Mouse (Mus musculus): Measurements from ENCODE around the gene Lrrc8c. TPM values are rescaled to one million over a fixed set of nuclear protein-coding genes. Genes with fewer than 3 reads are reported as not detected.

Lrrc8c gene
- total and polyA plus RNA-seq, 3 experiments, result 33.0 to 46.0 TPM; not detected in 1

- H3K27ac ChIP-seq (ENCODE audit: control insufficient read depth, low read depth, low read length), result peak overlapping the region; percentile 4; the same call in 1 of the 2 replicates
- peaks cover 0 to 21% of the 10 kb centered on the region in 2 experiments; a peak in 2 of 4 replicates for H3K36me3 ChIP-seq (ENCODE audit: control insufficient read depth in 1 of 2, insufficient read depth in 2 of 2, low read length in 2 of 2)
- H3K9me3 ChIP-seq (replicated peaks; ENCODE audit: insufficient read depth, low read length), result no peaks in the 10 kb centered on the region
- no peaks in the 10 kb centered on the region for H3K79me2 ChIP-seq (ENCODE audit: control insufficient read depth, insufficient read depth, low read length, poor library complexity)
- peak overlapping the region; percentile 23 for H3K9ac ChIP-seq (ENCODE audit: control insufficient read depth, low read depth, low read length, poor library complexity, severe bottlenecking)
- TF ChIP-seq MAFK (IDR thresholded peaks at IDR 0.05; ENCODE audit: borderline replicate concordance, low read depth, low read length) (no peak), CHD1 (IDR thresholded peaks at IDR 0.05; ENCODE audit: low read depth, low read length) (0 out of 2 replicates have a peak, but pooled peaks have one; percentile 57), MAZ (IDR thresholded peaks at IDR 0.05; ENCODE audit: low read depth, low read length) (0 out of 2 replicates have a peak, but pooled peaks have one; percentile 56)
- H3K4me3 ChIP-seq (ENCODE audit: control insufficient read depth in 1 of 2, insufficient read depth in 1 of 2, low read depth in 2 of 2, low read length in 2 of 2), result peak overlapping the region; percentile 1 to 52; a peak in 3 of 4 replicates
- H3K27me3 ChIP-seq (ENCODE audit: control insufficient read depth in 1 of 2, insufficient read depth in 2 of 2, low read length in 2 of 2), result no peaks in the 10 kb centered on the region
- peak; percentile 63 for DNase-seq (ENCODE audit: low read depth, low spot score)
- H3K4me1 ChIP-seq (ENCODE audit: control insufficient read depth in 1 of 2, insufficient read depth in 2 of 2, low read length in 2 of 2), result peaks cover 9 to 19% of the 10 kb centered on the region in 2 experiments
Observed at GRCm38 (mm10) chr5:105494246-105494917, 24.8 kb upstream of the Lrrc8c start.

DNA sequence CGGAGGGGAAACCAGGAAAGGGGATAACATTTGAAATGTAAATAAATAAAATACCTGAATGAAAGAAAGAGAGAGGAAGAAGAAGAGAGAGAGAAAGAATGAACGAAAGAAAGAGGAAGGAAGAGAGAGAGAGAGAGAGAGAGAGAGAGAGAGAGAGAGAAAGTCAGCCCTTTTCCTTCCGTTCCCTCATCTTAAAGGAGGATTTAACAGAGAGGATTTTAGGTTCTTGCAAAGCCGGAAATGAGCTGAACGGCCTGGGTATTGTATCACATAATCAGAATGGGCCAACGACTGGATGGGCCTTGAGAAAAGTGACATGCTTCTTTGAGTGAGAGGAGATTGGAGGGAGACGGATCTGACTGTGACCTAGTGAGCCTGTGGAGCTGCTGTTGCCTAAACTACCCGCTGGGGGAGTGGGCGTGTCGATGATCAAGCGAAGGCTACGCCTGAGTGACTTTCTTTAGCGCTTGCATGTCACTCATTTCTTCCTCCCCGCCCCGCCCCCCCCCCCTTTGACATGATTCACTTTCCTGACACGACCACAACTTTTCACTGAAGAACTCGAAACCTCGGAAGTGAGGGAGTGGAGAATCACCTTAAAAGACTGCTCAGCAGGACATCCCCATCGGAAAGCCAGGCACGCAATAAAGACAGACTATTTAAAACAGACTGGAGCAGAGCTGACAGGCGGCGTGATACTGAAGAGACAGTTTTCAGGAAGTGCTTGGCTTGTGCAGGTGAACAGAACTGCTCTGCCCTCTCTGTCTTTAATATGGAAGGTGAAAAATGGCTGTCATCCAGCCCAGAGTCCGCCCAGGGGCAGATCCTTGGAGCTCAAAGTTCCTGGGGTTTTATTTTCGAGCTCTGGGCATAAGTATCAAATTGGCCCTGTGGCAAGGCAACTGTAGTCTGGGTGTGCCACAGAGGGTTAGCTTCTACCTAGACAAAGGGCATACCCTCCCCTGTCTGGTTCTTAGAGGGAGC is 24.0 kb upstream of the Lrrc8c start:
- Histone ChIP-seq H3K79me2 (ENCODE audit: control insufficient read depth, insufficient read depth, low read length, poor library complexity) (no peaks in the 10 kb centered on the region), H3K36me3 (ENCODE audit: control insufficient read depth in 1 of 2, insufficient read depth in 2 of 2, low read length in 2 of 2) (peaks cover 0 to 21% of the 10 kb centered on the region in 2 experiments; a peak in 2 of 4 replicates), H3K9ac (ENCODE audit: control insufficient read depth, low read depth, low read length, poor library complexity, severe bottlenecking) (peak overlapping the region; percentile 67), H3K27me3 (ENCODE audit: control insufficient read depth in 1 of 2, insufficient read depth in 2 of 2, low read length in 2 of 2) (no peaks in the 10 kb centered on the region), H3K4me3 (ENCODE audit: control insufficient read depth in 1 of 2, insufficient read depth in 1 of 2, low read depth in 2 of 2, low read length in 2 of 2) (peak overlapping the region; percentile 67 to 74), H3K9me3 (replicated peaks; ENCODE audit: insufficient read depth, low read length) (no peaks in the 10 kb centered on the region), H3K27ac (ENCODE audit: control insufficient read depth, low read depth, low read length) (peak overlapping the region; percentile 80), H3K4me1 (ENCODE audit: control insufficient read depth in 1 of 2, insufficient read depth in 2 of 2, low read length in 2 of 2) (peaks cover 9 to 19% of the 10 kb centered on the region in 2 experiments)
- DNase-seq (ENCODE audit: low read depth, low spot score), result peak; percentile 97
- TF ChIP-seq USF2 (IDR thresholded peaks at IDR 0.05; ENCODE audit: borderline replicate concordance in 1 of 2, insufficient read depth in 1 of 2, low read depth in 1 of 2, low read length in 2 of 2) (no peak), GATA1 (IDR thresholded peaks at IDR 0.05; ENCODE audit: low read depth, low read length) (no peak), TAL1 (IDR thresholded peaks at IDR 0.05; ENCODE audit: low read length) (no peak), CTCF (IDR thresholded peaks at IDR 0.05 in 2 of 3, conservative IDR thresholded peaks at IDR 0.05 in 1 of 3; ENCODE audit: control insufficient read depth in 1 of 3, insufficient read depth in 1 of 3, low read depth in 2 of 3, low read length in 3 of 3, poor library complexity in 1 of 3, severe bottlenecking in 1 of 3) (peak; percentile 52 to 65 (median 53)), MAFK (IDR thresholded peaks at IDR 0.05; ENCODE audit: borderline replicate concordance, low read depth, low read length) (no peak), MAX (IDR thresholded peaks at IDR 0.05; ENCODE audit: low read length) (peak; percentile 37), SIN3A (IDR thresholded peaks at IDR 0.05; ENCODE audit: low read length) (peak; percentile 72), TCF12 (IDR thresholded peaks at IDR 0.05; ENCODE audit: low read depth, low read length) (no peak; the same call in 1 of the 2 replicates), POLR2AphosphoS2 (IDR thresholded peaks at IDR 0.05; ENCODE audit: low read length) (peak; percentile 41; the same call in 1 of the 2 replicates), CHD1 (IDR thresholded peaks at IDR 0.05; ENCODE audit: low read depth, low read length) (no peak), ZKSCAN1 (IDR thresholded peaks at IDR 0.05; ENCODE audit: low read depth, low read length) (no peak), ZNF384 (IDR thresholded peaks at IDR 0.05; ENCODE audit: low read depth, low read length) (no peak), ETS1 (IDR thresholded peaks at IDR 0.05; ENCODE audit: low read depth, low read length) (no peak), E2F4 (IDR thresholded peaks at IDR 0.05; ENCODE audit: borderline replicate concordance, low read depth, low read length) (no peak), MYB (IDR thresholded peaks at IDR 0.05; ENCODE audit: low read depth, low read length) (no peak), TBP (IDR thresholded peaks at IDR 0.05; ENCODE audit: low read depth, low read length) (0 out of 2 replicates have a peak, but pooled peaks have one; percentile 33), RAD21 (IDR thresholded peaks at IDR 0.05; ENCODE audit: low read depth, low read length) (no peak; the same call in 1 of the 2 replicates), CHD2 (IDR thresholded peaks at IDR 0.05; ENCODE audit: low read length) (no peak), ZMIZ1 (IDR thresholded peaks at IDR 0.05; ENCODE audit: low read depth, low read length) (0 out of 2 replicates have a peak, but pooled peaks have one; percentile 32), HCFC1 (IDR thresholded peaks at IDR 0.05; ENCODE audit: low read depth, low read length) (peak; percentile 44; the same call in 1 of the 2 replicates), POLR2A (IDR thresholded peaks at IDR 0.05; ENCODE audit: control insufficient read depth in 1 of 2, insufficient read depth in 1 of 2, low read depth in 1 of 2, low read length in 2 of 2, poor library complexity in 1 of 2) (peak in 1 of 2 experiments; percentile 67; a peak in 2 of 4 replicates), MAZ (IDR thresholded peaks at IDR 0.05; ENCODE audit: low read depth, low read length) (peak; percentile 41), JUND (IDR thresholded peaks at IDR 0.05; ENCODE audit: low read depth, low read length) (peak; percentile 97), ELF1 (IDR thresholded peaks at IDR 0.05; ENCODE audit: low read depth, low read length) (peak; percentile 22), POLR2AphosphoS5 (IDR thresholded peaks at IDR 0.05; ENCODE audit: borderline replicate concordance, low read depth, low read length) (no peak), EP300 (IDR thresholded peaks at IDR 0.05; ENCODE audit: low read depth in 1 of 2, low read length in 2 of 2) (0 out of 4 replicates have a peak, but pooled peaks of 1 of the 2 experiments have one; percentile 21)

Measured in MEL (cell line).